In the genomic region with DNA sequence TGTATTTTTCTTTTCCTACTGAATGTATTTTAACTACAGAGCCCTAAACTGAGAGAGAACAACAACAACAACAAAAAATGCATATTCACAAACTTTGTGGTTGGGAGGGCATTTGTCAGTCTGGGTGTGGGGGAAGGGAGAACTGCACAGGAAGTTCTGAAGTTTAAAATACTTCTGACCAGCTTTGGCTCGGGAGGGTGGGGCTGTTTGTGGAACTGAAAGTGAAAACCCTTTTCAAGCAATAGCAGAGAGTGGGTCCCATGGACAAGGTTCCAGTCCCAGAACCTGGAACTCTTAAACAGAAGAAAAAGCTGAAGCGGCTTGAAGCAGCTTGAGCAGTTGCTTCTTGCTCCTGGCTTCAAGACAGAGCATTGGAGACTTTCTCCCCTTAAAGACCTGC, we compare ENCODE assay signal across 10 mouse cellular contexts. TPM values are rescaled to one million over a fixed set of nuclear protein-coding genes. Genes with fewer than 3 reads are reported as not detected.
DNase-seq lines count a peak whose midpoint lies in the region; ATAC-seq and TF ChIP-seq lines count a peak whose summit lies in the region.
"Had no signal": no experiment of that assay in that cellular context is flagged by ENCODE, and none has a peak within 500 bp of the region (broad histone marks: within the 10 kb centered on the region; RNA-seq: fewer than 3 reads in every experiment).

No protein-coding gene starts in this region.

- H3K9ac ChIP-seq in MEL (ENCODE audit: control insufficient read depth, low read depth, low read length, poor library complexity, severe bottlenecking) = no peak overlapping the region
- H3K9ac ChIP-seq in kidney, embryonic 15.5 days = no peak overlapping the region
- H3K9ac ChIP-seq: embryonic facial prominence, embryonic 12.5 days; limb, embryonic 12.5 days had no signal

- no peak for TF ChIP-seq RAD21 in MEL (IDR thresholded peaks at IDR 0.05; ENCODE audit: low read depth, low read length)

- TF ChIP-seq POLR2A in MEL (IDR thresholded peaks at IDR 0.05; ENCODE audit: control insufficient read depth in 1 of 2, insufficient read depth in 1 of 2, low read depth in 1 of 2, low read length in 2 of 2, poor library complexity in 1 of 2) = no peak
- TF ChIP-seq POLR2A in bone marrow macrophage, adult 2 months (IDR thresholded peaks at IDR 0.05; ENCODE audit: borderline replicate concordance, low read depth, low read length) = no peak

- peaks cover 17 to 30% of the 10 kb centered on the region in 2 experiments for H3K36me3 ChIP-seq in MEL (ENCODE audit: control insufficient read depth in 1 of 2, insufficient read depth in 2 of 2, low read length in 2 of 2)
- H3K36me3 ChIP-seq in kidney, embryonic 15.5 days = peaks cover 53% of the 10 kb centered on the region

- peaks cover 16% of the 10 kb centered on the region in 2 experiments for H3K4me1 ChIP-seq in MEL (ENCODE audit: control insufficient read depth in 1 of 2, insufficient read depth in 2 of 2, low read length in 2 of 2)
- H3K4me1 ChIP-seq in bone marrow macrophage, adult 2 months (ENCODE audit: control insufficient read depth, insufficient read depth, low read length) = peaks cover 22% of the 10 kb centered on the region
- 0 out of 2 replicates have a peak, but pooled peaks cover 7% of the 10 kb centered on the region for H3K4me1 ChIP-seq in kidney, embryonic 15.5 days

- TF ChIP-seq CTCF in MEL (IDR thresholded peaks at IDR 0.05 in 2 of 3, conservative IDR thresholded peaks at IDR 0.05 in 1 of 3; ENCODE audit: control insufficient read depth in 1 of 3, insufficient read depth in 1 of 3, low read depth in 2 of 3, low read length in 3 of 3, poor library complexity in 1 of 3, severe bottlenecking in 1 of 3) = no peak
- no peak for TF ChIP-seq CTCF in bone marrow macrophage, adult 2 months (IDR thresholded peaks at IDR 0.05; ENCODE audit: low read depth, low read length)

- no peaks in the 10 kb centered on the region for H3K27me3 ChIP-seq in MEL (ENCODE audit: control insufficient read depth in 1 of 2, insufficient read depth in 2 of 2, low read length in 2 of 2)
- H3K27me3 ChIP-seq in kidney, embryonic 15.5 days = no peaks in the 10 kb centered on the region
- H3K27me3 ChIP-seq: embryonic facial prominence, embryonic 12.5 days; limb, embryonic 12.5 days had no signal

- H3K4me3 ChIP-seq in MEL (ENCODE audit: control insufficient read depth in 1 of 2, insufficient read depth in 1 of 2, low read depth in 2 of 2, low read length in 2 of 2) = no peak overlapping the region
- peak overlapping the region; percentile 30; the same call in 1 of the 2 replicates for H3K4me3 ChIP-seq in bone marrow macrophage, adult 2 months (ENCODE audit: insufficient read depth, low read length)
- no peak overlapping the region for H3K4me3 ChIP-seq in kidney, embryonic 15.5 days (replicated peaks)
- H3K4me3 ChIP-seq: embryonic facial prominence, embryonic 12.5 days; limb, embryonic 12.5 days had no signal

- WGBS in kidney, embryonic 15.5 days = 74% methylated on average over 2 of the region's 2 CpGs

- H3K4me2 ChIP-seq in kidney, embryonic 15.5 days = no peak overlapping the region
- H3K4me2 ChIP-seq: embryonic facial prominence, embryonic 12.5 days; limb, embryonic 12.5 days had no signal

- DNase-seq in MEL (ENCODE audit: low read depth, low spot score) = no peak
- peak; percentile 34 to 57 for DNase-seq in lung, postnatal 4 days
- DNase-seq in thymus, postnatal 4 days = peak; percentile 28
- no peak for DNase-seq in cerebellum, postnatal 25 days
- no peak for DNase-seq in cerebellum, postnatal 36 days
- no peak for DNase-seq in right cerebral cortex, adult 18-20 months

- no peak overlapping the region for H3K27ac ChIP-seq in MEL (ENCODE audit: control insufficient read depth, low read depth, low read length)
- H3K27ac ChIP-seq in bone marrow macrophage, adult 2 months (ENCODE audit: insufficient read depth, low read depth, low read length) = peak overlapping the region; percentile 75
- 0 out of 2 replicates have a peak overlapping the region, but pooled peaks have one; percentile 14 for H3K27ac ChIP-seq in kidney, embryonic 15.5 days
- H3K27ac ChIP-seq: embryonic facial prominence, embryonic 12.5 days; limb, embryonic 12.5 days had no signal

- no peaks in the 10 kb centered on the region for H3K9me3 ChIP-seq in MEL (replicated peaks; ENCODE audit: insufficient read depth, low read length)
- no peaks in the 10 kb centered on the region for H3K9me3 ChIP-seq in kidney, embryonic 15.5 days (replicated peaks)
- H3K9me3 ChIP-seq: embryonic facial prominence, embryonic 12.5 days; limb, embryonic 12.5 days had no signal

- no peak for TF ChIP-seq EP300 in MEL (IDR thresholded peaks at IDR 0.05; ENCODE audit: low read depth in 1 of 2, low read length in 2 of 2)

- no peak for ATAC-seq in kidney, embryonic 15.5 days (replicated peaks; ENCODE audit: low FRiP score)

- H3K79me2 ChIP-seq in MEL (ENCODE audit: control insufficient read depth, insufficient read depth, low read length, poor library complexity) = no peaks in the 10 kb centered on the region

TF ChIP-seq in MEL, 35 proteins besides CTCF, POLR2A, EP300 and RAD21:
- no peak for TF ChIP-seq CHD1 (IDR thresholded peaks at IDR 0.05; ENCODE audit: low read depth, low read length)
- TF ChIP-seq TBP (IDR thresholded peaks at IDR 0.05; ENCODE audit: low read depth, low read length) = no peak
- TF ChIP-seq ETS1 (IDR thresholded peaks at IDR 0.05; ENCODE audit: low read depth, low read length) = 0 out of 2 replicates have a peak, but pooled peaks have one; percentile 9
- no peak for TF ChIP-seq MXI1 (IDR thresholded peaks at IDR 0.05; ENCODE audit: low read depth, low read length)

RNA-seq across cellular contexts. Expression of gene Phlpp2, which starts 4.9 kb away (rescaled TPM):
- total RNA-seq in MEL (2012; rRNA removed) = 1.7 and 2.1 TPM in 2 replicates
- polyA plus RNA-seq in MEL (2012; ENCODE audit: insufficient read depth in 1 of 2, insufficient read length in 2 of 2, low read depth in 1 of 2, low replicate concordance in 2 of 2, missing spikeins in 1 of 2) = 1 to 10 TPM in 1 of 2 experiments, not detected in 1; 5.9 TPM
- polyA plus RNA-seq in bone marrow macrophage, adult 2 months (2012; ENCODE audit: insufficient read depth, insufficient read length, missing spikeins) = 2.8 and 4.0 TPM in 2 replicates
- 2.4 and 3.5 TPM in 2 replicates for polyA plus RNA-seq in kidney, embryonic 15.5 days (2015; fragmentation: Nextera tagmentation; extraction: Ambion mirVana)

Comparison
In these comparisons a context has a peak if more than half of its experiments do, and no peak if none do; other contexts are left out.
1. DNase-seq: peak in lung, postnatal 4 days (2 of 2) and thymus, postnatal 4 days (single experiment); none in MEL (single experiment), cerebellum, postnatal 25 days (0 of 2), cerebellum, postnatal 36 days (0 of 2) and right cerebral cortex, adult 18-20 months (single experiment).